Mouse (Mus musculus) intestine, postnatal 0 days (tissue): ENCODE data around the gene Vps45. TPM values are rescaled to one million over a fixed set of nuclear protein-coding genes. Genes with fewer than 3 reads are reported as not detected.

Source experiments
- ATAC-seq: fragments of 200-750 bp; cut with Nextera tagmentation; 2 replicates; pipeline ENCODE4 v1.8.0; 2017; ENCODE audit warnings: mild to moderate bottlenecking, moderate TSS enrichment, moderate library complexity
- H3K27ac ChIP-seq: fragments of 300-500 bp; sonication (generic); 2 replicates; pipeline ENCODE4 v1.5.1; 2014; ENCODE audit warnings: mild to moderate bottlenecking, low read depth, low read length, moderate library complexity
- H3K27me3 ChIP-seq: fragments of 300-500 bp; sonication (generic); replicated peaks from 2 replicates; pipeline ENCODE4 v1.6.1; 2014; ENCODE audit warnings: low read length, mixed read lengths; ENCODE audit not compliant: control insufficient read depth, insufficient read depth
- H3K36me3 ChIP-seq: fragments of 300-500 bp; sonication (generic); 2 replicates; pipeline ENCODE4 v1.6.1; 2014; ENCODE audit warnings: mild to moderate bottlenecking, moderate library complexity; ENCODE audit not compliant: control insufficient read depth, insufficient read depth
- H3K4me1 ChIP-seq: fragments of 300-500 bp; sonication (generic); replicated peaks from 2 replicates; pipeline ENCODE4 v1.6.1; 2014; ENCODE audit warnings: antibody characterized with exemption, low read length, mixed read lengths; ENCODE audit not compliant: control insufficient read depth, insufficient read depth
- H3K4me2 ChIP-seq: fragments of 300-500 bp; sonication (generic); replicated peaks from 2 replicates; pipeline ENCODE4 v1.6.1; 2014; ENCODE audit warnings: low read depth, mild to moderate bottlenecking, moderate library complexity
- H3K4me3 ChIP-seq: fragments of 300-500 bp; sonication (generic); 2 replicates; pipeline ENCODE4 v1.5.1; 2014; ENCODE audit warnings: low read depth, low read length
- H3K9ac ChIP-seq: fragments of 300-500 bp; sonication (generic); 2 replicates; pipeline ENCODE4 v1.6.1; 2014; ENCODE audit warnings: mild to moderate bottlenecking, low read depth, low read length
- H3K9me3 ChIP-seq: fragments of 300-500 bp; sonication (generic); 2 replicates; pipeline ENCODE4 v1.6.1; 2016; ENCODE audit warnings: mixed run types; ENCODE audit not compliant: control insufficient read depth
- CTCF ChIP-seq: sonication (generic); IDR thresholded peaks from 2 replicates; pipeline ENCODE4 v1.5.1; 2016; ENCODE audit warnings: low read depth, mild to moderate bottlenecking, control low read depth, antibody characterized with exemption, moderate library complexity
- WGBS: fragments of 180-500 bp; shearing (Covaris S2); extraction: QIAGEN DNeasy Blood & Tissue Kit; methylation state at CpG from one replicate; pipeline ENCODE4 v1.1.7; 2014; 5-methylcytosine and 5-hydroxymethylcytosine counted together
- polyA plus RNA-seq: library from polyadenylated mRNA; unstranded; fragments of >200 nt; fragmentation: Nextera tagmentation; extraction: Ambion mirVana; gene quantifications from 2 replicates; pipeline ENCODE4 v1.2.1, GENCODE M21; 2015

Vps45 gene
- polyA plus RNA-seq, 1 experiment from 2014 or later, result 22.5 TPM

- ATAC-seq, result no peak
- Histone ChIP-seq H3K27me3 (no peaks in the 10 kb centered on the region), H3K27ac (no peak overlapping the region), H3K36me3 (peaks cover 12% of the 10 kb centered on the region), H3K9ac (no peak overlapping the region), H3K4me1 (no peaks in the 10 kb centered on the region), H3K4me2 (no peak overlapping the region), H3K4me3 (no peak overlapping the region), H3K9me3 (no peaks in the 10 kb centered on the region)
- WGBS, result 94% methylated on average over 11 of the region's 11 CpGs
- no peak for TF ChIP-seq CTCF
Measured at GRCm38 (mm10) chr3:96029766-96030165, 28.5 kb downstream of the Vps45 start.

GRCm38 (mm10) chr3:96029336-96029735 lies 28.9 kb downstream of the Vps45 start:
- 87% methylated on average over 3 of the region's 3 CpGs for WGBS

GRCm38 (mm10) chr3:96027875-96028274 lies 30.4 kb downstream of the Vps45 start:
- Histone ChIP-seq H3K27ac (no peak overlapping the region), H3K9me3 (no peaks in the 10 kb centered on the region), H3K36me3 (peaks cover 12% of the 10 kb centered on the region), H3K4me2 (no peak overlapping the region), H3K27me3 (no peaks in the 10 kb centered on the region), H3K4me3 (no peak overlapping the region), H3K4me1 (no peaks in the 10 kb centered on the region), H3K9ac (no peak overlapping the region)
- no peak for TF ChIP-seq CTCF
- 79% methylated on average over 1 of the region's 1 CpGs for WGBS
- ATAC-seq, result no peak

More at GRCm38 (mm10) chr3:96029336-96029735, 28.9 kb downstream of the Vps45 start:
- Histone ChIP-seq H3K4me2 (no peak overlapping the region), H3K4me1 (no peaks in the 10 kb centered on the region), H3K27me3 (no peaks in the 10 kb centered on the region), H3K36me3 (peaks cover 12% of the 10 kb centered on the region), H3K9ac (no peak overlapping the region), H3K4me3 (no peak overlapping the region), H3K27ac (no peak overlapping the region), H3K9me3 (no peaks in the 10 kb centered on the region)
- no peak for TF ChIP-seq CTCF
- ATAC-seq, result no peak

- Histone ChIP-seq H3K27me3 (no peaks in the 10 kb centered on the region), H3K9ac (no peak overlapping the region), H3K36me3 (peaks cover 12% of the 10 kb centered on the region), H3K4me3 (no peak overlapping the region), H3K27ac (no peak overlapping the region), H3K4me1 (no peaks in the 10 kb centered on the region), H3K9me3 (no peaks in the 10 kb centered on the region), H3K4me2 (no peak overlapping the region)
- no peak for TF ChIP-seq CTCF
- WGBS, result 86% methylated on average over 1 of the region's 1 CpGs
- ATAC-seq, result no peak
Measured at GRCm38 (mm10) chr3:96027145-96027544, 31.1 kb downstream of the Vps45 start.

- no peak overlapping the region for H3K9ac ChIP-seq
- WGBS, result 72% methylated on average over 5 of the region's 5 CpGs
- ATAC-seq, result no peak
- H3K4me3 ChIP-seq, result no peak overlapping the region
- H3K4me2 ChIP-seq, result no peak overlapping the region
- H3K27ac ChIP-seq, result no peak overlapping the region
- H3K4me1 ChIP-seq, result no peaks in the 10 kb centered on the region
- no peaks in the 10 kb centered on the region for H3K9me3 ChIP-seq
- H3K27me3 ChIP-seq, result no peaks in the 10 kb centered on the region
- peaks cover 10% of the 10 kb centered on the region; the same call in 1 of the 2 replicates for H3K36me3 ChIP-seq
- TF ChIP-seq CTCF, result no peak
Measured at GRCm38 (mm10) chr3:96021421-96022128, 36.7 kb downstream of the Vps45 start.

GRCm38 (mm10) chr3:96020735-96021134 lies 37.5 kb downstream of the Vps45 start:
- Histone ChIP-seq H3K36me3 (peaks cover 10% of the 10 kb centered on the region; the same call in 1 of the 2 replicates), H3K4me2 (no peak overlapping the region), H3K9ac (no peak overlapping the region), H3K27ac (no peak overlapping the region), H3K27me3 (no peaks in the 10 kb centered on the region), H3K4me3 (no peak overlapping the region), H3K4me1 (no peaks in the 10 kb centered on the region), H3K9me3 (no peaks in the 10 kb centered on the region)
- WGBS, result 65% methylated on average over 1 of the region's 1 CpGs
- no peak for ATAC-seq
- TF ChIP-seq CTCF, result no peak

- Histone ChIP-seq H3K4me1 (no peaks in the 10 kb centered on the region), H3K9me3 (no peaks in the 10 kb centered on the region), H3K27me3 (no peaks in the 10 kb centered on the region), H3K4me2 (no peak overlapping the region), H3K36me3 (peaks cover 10% of the 10 kb centered on the region; the same call in 1 of the 2 replicates), H3K9ac (no peak overlapping the region), H3K4me3 (no peak overlapping the region), H3K27ac (no peak overlapping the region)
- WGBS, result 64% methylated on average over 5 of the region's 5 CpGs
- TF ChIP-seq CTCF, result no peak
- ATAC-seq, result no peak
Measured at GRCm38 (mm10) chr3:96017461-96017860, 40.8 kb downstream of the Vps45 start.
